Mouse (Mus musculus) gastrocnemius, postnatal 4 days (tissue): ENCODE data around the gene Snx5. TPM values are rescaled to one million over a fixed set of nuclear protein-coding genes. Genes with fewer than 3 reads are reported as not detected.

Source experiments
- DNase-seq, 2 experiments: peaks; one replicate each; pipeline ENCODE4 v3.0.0; 2021 to 2022; ENCODE audit warnings: low spot score in 2 of 2, mixed read lengths in 2 of 2
- total RNA-seq, 2 experiments: library from RNA; stranded (reverse); gene quantifications; 2 replicates each; pipeline ENCODE4 v1.2.3; 2021

Gene Snx5
- total RNA-seq, 2 experiments from 2014 or later, result 92.2 to 94.5 TPM

DNA sequence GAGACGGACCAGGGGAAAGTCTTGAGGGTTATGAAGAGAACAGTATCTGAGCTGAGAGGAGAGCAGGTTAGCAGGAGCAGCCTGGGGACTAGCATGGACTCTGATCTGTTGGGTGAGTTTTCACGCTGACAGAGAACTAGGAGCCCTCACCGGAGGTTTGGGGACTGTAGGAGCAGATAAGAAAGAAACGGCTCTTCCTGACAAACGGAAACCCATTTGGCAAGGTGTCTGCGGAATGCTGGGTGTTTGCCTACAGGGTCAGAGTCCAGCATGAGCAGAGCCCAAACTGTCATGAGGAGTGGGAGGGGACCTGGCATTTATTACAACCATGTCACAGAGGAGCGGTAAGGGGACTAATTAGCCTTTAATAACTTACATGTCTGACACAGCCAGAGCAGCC lies 40.2 kb downstream of the Snx5 start:
- no peak for DNase-seq

DNA sequence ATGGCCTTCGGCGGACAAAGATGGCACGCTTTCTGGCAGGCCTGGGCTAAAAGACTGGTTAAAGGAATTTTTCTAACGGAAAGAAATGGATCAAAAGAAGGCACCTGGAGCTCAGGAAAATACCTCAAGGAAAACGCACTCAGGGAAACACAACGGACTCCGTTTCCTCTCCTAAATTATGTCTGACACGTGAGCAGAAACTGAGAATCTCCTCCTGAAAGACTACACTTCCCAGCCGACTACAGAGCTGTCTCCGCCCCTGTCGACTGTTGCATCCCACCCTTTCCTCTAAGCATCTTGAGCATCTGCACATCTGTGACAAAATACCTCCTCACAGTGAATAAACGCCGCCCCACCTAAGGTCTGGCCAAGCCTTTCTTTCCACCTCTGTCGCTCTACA lies 41.1 kb downstream of the Snx5 start:
- no peak for DNase-seq

DNA sequence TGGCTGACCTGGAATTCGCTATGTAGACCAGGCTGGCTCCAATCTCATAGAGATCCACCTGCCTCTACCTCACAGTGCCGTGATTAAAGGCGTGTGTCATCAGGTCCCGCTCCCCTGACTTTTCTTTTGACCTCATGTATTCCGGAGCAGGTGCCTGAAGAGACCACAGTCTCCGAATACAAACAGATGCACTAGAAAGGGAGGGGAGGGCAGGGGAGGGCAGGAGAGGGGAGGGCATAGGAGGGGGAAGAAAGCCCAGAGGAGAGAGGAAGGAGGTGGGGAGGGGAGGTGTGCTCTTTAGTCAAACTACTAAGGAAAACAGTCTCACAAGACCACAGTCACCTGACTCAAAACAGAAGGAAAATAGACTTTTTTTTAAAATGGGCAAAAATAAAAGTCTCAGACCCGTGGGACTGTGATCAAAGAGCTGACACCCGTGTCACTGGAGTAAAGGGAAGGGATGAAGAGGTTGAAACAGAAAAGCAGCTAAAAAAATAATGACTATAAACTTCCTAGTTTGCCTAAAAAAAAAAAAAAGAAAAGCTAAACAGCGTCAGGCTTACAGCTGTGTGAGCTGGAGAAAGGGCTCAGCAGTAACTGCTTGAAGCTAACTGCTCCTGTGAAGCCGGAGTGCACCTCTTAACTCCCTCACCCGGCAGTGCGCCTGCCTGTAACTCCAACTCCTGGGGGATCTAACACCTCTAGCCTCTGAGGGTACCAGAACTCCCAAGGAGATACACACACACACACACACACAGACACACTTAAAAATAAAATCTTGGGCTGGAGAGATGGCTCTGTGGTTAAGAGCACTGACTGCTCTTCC lies 42.0 kb downstream of the Snx5 start:
- DNase-seq, result no peak

DNA sequence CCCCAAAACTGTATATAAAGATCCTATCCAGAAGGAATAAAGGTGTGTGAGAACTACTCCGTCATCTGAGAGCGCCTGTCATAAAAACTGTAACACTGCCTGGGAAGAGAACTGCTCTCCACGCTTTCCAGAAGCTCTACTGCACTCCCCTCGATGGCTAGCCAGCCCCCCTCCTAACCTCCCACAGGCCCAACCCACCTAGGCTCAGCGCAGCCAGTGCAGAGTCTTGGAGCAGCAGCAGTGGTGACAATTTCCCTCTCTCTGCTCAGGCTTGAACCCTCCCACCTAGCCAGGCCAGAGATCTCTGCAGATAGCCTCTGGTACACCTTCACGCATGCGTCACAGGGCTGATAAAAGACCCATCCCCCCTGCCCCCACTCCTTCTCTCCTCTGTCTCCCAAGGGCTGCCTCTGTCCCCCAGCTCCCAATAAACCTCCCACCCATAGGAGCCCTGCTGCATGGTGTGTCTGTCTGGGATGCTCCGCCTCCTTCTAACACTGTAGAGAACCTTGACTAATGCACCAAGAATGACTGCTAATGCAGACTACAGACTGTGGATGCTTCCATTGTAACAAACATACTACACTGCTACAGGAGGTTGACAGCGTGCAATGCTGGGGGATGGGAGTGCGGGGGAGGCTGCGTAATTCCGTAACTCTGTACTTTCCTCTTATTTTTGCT lies 43.7 kb downstream of the Snx5 start:
- no peak for DNase-seq

DNA sequence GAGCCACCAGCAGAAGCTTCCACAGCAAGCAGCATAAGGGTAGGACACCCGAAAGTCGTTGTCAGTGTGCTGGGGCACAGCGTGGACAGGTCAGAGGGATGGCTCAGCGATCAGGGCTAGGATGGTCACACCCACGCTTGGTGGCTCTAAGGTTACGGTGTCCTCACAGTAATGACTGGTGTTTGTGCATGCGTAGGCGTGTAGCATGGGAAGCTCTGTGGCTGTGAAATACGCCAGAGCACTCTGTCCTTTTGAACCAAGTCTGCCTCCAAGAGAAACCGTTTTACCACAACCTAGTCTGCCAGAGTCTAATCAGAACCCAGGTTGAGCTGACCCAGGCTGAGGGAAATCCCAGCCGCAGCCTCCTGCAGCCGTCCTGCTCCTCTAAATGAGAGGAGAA lies 46.4 kb downstream of the Snx5 start:
- no peak for DNase-seq

DNA sequence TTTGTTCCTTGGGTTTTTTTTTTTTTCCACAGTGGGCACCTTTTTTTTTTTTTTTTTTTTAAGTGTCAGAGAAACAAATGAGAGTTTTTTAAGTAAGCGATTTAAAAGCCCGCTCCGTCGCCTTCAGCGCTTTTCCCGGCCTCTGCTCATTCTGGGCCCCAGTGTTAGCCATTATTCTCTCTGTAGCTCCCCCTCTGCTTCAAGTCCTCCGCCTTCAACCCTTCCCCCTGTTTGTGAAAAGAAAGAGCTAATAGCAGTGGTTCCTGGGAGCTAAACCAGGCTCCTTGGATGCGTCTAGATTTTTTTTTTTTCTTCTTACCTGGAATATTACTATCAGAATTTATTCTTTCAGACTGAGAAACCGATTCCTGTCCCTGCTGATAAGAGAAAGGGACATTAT lies 55.1 kb downstream of the Snx5 start:
- no peak for DNase-seq

DNA sequence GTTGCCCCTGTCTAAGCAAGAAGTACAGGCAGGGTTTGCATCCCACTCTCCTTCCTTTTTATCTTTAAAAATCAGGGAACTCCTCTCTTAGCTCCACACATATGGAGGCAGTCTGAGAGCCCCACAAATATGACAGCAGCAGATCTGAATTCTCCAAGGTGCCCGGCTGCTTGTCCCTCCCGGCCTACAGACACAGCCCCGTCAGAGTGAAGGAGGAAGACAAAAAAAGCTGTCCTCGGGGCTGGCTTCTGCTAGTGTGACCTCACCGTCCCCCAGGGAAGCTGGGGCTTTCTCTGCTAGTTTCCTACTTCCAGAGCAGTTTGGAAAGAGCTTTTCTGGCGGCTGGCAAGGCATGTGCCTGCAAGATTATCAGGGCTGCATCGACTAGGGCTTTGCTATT lies 55.5 kb downstream of the Snx5 start:
- DNase-seq, result peak in 1 of 2 experiments; percentile 64

DNA sequence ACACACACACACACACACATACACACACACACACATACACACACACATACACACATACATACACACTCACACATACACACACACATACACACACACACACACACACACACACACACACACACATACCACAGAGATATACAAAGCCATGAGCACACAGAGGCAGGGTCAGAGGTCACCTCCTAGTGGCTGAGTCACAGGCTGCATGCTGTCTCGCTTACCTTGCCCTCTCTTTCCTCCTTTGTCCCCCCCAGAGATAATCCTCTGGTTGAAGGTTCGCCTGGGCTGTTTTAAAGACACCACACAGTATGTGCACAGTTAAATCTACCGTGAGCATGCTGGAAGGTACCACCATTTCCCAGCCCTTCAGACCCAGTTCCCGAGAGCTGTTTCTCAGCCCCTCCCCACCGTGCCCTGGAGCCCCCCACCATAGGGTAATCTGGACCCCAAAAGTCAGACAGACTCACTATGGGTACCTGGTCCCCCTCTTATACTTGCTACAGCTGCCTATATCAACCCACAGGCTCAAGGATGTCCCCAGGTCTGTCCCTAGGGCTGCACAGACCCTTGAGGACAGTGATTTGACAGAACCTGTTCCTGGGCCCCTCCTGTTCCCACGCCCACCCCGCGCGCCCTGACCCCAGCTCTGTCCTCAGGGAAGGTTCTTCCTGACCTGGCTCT lies 56.1 kb downstream of the Snx5 start:
- no peak for DNase-seq

DNA sequence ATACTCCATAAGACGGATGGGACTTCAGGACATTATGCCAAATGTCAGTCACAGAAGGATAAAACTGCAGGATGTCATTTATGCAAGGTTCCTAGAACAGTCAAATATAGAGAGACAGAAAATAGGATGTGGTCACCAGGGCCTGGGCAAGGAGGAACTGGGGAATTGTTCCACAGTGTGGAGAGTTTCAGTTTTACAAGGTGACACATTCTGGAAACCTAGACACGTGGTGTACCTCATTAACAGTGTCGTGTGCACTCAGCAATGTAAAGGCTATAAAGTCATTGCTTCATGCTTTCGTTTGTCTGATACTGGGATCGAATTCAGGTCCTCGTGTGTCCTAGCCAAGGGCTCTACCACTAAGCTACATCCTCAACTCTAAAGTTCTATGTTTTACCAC lies 56.9 kb downstream of the Snx5 start:
- DNase-seq, result no peak

DNA sequence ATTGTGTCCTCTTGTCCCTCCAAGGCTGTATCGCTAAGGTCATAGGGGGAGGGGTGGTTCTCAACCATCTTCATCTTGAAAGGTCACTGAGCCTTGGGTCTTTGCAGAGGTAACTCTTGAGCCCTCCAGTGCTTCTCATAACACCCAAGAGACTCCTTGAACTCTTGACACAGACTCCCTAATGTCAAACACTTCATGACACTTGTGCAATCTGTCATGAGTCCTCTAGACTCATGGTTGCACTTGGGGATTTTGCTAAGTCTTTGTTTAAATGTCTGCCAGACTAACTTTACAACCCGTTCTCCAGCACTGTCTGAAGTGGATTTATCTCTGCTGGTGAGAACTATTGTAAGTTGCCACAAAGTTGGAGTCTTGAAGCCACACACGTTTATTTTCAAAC lies 61.3 kb downstream of the Snx5 start:
- no peak for DNase-seq

DNA sequence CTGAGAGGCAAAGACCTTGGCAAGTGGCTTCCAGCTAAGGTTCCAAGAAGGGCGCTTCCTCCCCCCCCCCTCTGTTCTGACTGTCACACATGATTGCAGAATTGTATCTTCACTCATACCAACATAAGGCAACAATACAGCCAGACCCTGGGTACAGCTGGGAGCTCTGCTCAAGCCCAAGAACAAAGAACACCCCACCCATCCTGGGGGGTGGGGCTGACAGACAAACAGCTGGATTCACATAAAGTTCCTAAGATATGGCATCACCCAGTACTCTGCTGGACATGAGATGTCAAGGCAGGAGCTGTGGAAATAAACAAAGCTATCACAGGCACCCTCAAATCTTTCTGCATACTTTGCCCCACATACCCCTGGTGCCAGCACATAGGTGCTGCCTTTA lies 63.3 kb downstream of the Snx5 start:
- no peak for DNase-seq

DNA sequence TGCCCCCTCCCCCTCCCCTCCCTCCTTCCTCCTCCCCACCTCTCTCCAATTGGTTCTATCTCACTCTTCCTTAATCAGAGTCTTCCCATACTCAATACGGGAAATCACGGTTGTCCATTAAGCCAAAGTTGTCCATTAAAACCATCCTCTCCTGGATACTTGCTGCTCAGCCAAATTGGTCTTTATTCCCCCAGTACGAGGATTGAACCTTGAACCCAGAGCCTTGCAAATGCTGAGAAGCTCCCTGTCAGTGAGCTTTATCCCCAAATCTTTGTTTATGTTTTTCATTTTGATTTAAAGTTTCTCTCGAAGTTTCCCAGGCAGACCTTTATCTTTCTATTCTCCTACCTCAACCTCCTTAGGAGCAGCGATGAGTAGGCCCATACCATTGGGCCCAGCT lies 67.7 kb downstream of the Snx5 start:
- DNase-seq, result no peak

DNA sequence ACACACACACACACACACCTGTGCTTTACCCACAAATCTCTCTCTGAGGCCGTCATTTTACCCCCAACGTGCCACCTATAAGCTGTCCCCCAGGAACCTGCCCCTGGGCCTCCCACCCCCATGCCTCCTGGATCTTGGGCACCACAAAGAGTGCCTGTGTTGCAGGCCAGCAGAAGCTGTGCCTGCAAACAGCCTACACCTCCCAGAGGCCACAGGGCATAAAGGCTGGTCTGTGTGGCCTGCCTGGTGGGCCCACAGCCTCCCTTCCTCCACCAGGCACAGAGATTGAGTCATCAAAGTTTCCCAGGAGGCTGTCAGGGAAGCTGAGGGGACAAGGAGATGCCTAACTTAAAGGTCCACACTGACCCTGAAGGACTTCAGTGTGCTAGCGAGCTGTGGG lies 68.1 kb downstream of the Snx5 start:
- no peak for DNase-seq

DNA sequence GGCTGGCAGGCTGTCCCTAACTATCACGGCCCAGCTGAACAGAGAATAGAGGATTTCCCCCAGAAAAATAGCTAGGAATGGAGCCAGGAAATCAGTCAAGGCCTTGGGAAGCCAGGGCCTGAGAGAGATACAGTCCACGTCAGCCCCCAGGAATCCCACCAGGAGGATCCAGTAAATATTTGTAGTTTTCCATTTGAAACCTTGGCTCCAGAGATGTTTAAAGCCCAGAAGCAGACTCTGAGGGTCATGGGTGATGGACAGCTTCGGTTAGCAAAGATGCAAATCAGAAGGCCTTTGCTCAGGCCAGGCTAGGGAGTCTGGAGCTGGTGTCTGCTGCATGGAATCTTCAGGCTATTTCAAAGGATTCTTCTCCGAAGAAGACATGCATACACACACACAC lies 68.6 kb downstream of the Snx5 start:
- DNase-seq, result no peak

Other genes starting within 250 kb of the Snx5 start
- gene Banf2, start 237.8 kb downstream of the Snx5 start, total RNA-seq, result not detected
- 1 to 10 TPM; 6.3 to 6.6 TPM for gene Mgme1, start 243 bp downstream of the Snx5 start, total RNA-seq
- not detected for gene Ovol2, start 61.2 kb upstream of the Snx5 start, total RNA-seq
- 10 to 100 TPM; 33.1 to 37.6 TPM for gene Kat14, start 98.1 kb upstream of the Snx5 start, total RNA-seq
- gene Pet117, start 98.1 kb upstream of the Snx5 start, total RNA-seq, result 10 to 100 TPM in 1 of 2 experiments, 1 to 10 TPM in 1; 8.0 to 11.7 TPM